Mouse (Mus musculus) kidney, embryonic 16.5 days (tissue): ENCODE measurements around the gene Rbm38. TPM values are rescaled to one million over a fixed set of nuclear protein-coding genes. Genes with fewer than 3 reads are reported as not detected.

ENCODE experiments used
- ATAC-seq: fragments of 200-750 bp; cut with Nextera tagmentation; 2 replicates; pipeline ENCODE4 v1.8.0; 2017; ENCODE audit warnings: moderate TSS enrichment; ENCODE audit not compliant: low FRiP score, low TSS enrichment
- H3K27ac ChIP-seq: fragments of 300-500 bp; sonication (generic); 2 replicates; pipeline ENCODE4 v1.5.1; 2014; ENCODE audit warnings: low read length
- H3K27me3 ChIP-seq: fragments of 300-500 bp; sonication (generic); 2 replicates; pipeline ENCODE4 v1.6.1; 2014; ENCODE audit warnings: low read length, control low read depth, mixed read lengths; ENCODE audit not compliant: insufficient read depth
- H3K36me3 ChIP-seq: fragments of 300-500 bp; sonication (generic); 2 replicates; pipeline ENCODE4 v1.6.1; 2014; ENCODE audit warnings: low read length, control low read depth, mixed read lengths; ENCODE audit not compliant: insufficient read depth
- H3K4me1 ChIP-seq: fragments of 300-500 bp; sonication (generic); 2 replicates; pipeline ENCODE4 v1.6.1; 2014; ENCODE audit warnings: low read length, control low read depth, mixed read lengths; ENCODE audit not compliant: insufficient read depth
- H3K4me2 ChIP-seq: fragments of 300-500 bp; sonication (generic); replicated peaks from 2 replicates; pipeline ENCODE4 v1.6.1; 2014; ENCODE audit warnings: low read depth, low read length
- H3K4me3 ChIP-seq: fragments of 300-500 bp; sonication (generic); 2 replicates; pipeline ENCODE4 v1.5.1; 2014; ENCODE audit warnings: mild to moderate bottlenecking, low read length
- H3K9ac ChIP-seq: fragments of 300-500 bp; sonication (generic); replicated peaks from 2 replicates; pipeline ENCODE4 v1.6.1; 2014; ENCODE audit warnings: low read length
- H3K9me3 ChIP-seq: fragments of 300-500 bp; sonication (generic); 2 replicates; pipeline ENCODE4 v1.6.1; 2016; ENCODE audit warnings: low read length, control low read depth
- whole genome bisulfite sequencing: fragments of 180-500 bp; shearing (Covaris S2); extraction: QIAGEN DNeasy Blood & Tissue Kit; methylation state at CpG from one replicate; pipeline ENCODE4 v1.1.7; 2014; 5-methylcytosine and 5-hydroxymethylcytosine counted together
- polyA plus RNA-seq: library from polyadenylated mRNA; unstranded; fragments of >200 nt; fragmentation: Nextera tagmentation; extraction: Ambion mirVana; gene quantifications from 2 replicates; pipeline ENCODE4 v1.2.1, GENCODE M21; 2015

The Rbm38 gene
- polyA plus RNA-seq, 1 experiment from 2014 or later: 35.4 TPM

DNA sequence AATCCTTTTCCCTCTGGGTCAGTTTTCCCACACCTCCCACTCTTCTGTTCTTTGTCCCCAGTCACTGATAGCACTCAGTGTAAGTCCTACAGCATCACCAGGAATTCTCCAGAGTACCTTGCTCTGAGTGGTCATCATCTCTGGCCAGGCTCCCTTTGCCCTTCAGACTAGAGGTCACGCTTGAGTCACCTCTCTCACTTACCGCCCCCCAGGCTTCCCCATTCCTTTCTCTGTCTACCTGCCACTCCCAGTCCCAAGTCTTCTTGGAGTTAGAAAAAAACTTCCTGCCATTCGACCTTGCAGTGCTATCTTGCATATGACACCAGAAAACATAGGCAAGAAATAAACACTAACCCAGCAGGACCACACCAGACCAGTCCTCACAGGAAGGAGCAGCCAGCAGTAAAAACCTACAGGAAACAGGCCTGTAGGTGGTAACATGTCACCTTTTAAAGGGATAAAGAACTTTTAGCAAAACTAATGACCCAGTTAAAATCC, 10.0 kb upstream of the Rbm38 start:
- Histone ChIP-seq H3K27ac (no peak overlapping the region), H3K9ac (no peak overlapping the region), H3K4me2 (no peak overlapping the region), H3K9me3 (no peaks in the 10 kb centered on the region), H3K36me3 (peaks cover 95% of the 10 kb centered on the region), H3K4me3 (no peak overlapping the region), H3K4me1 (no peaks in the 10 kb centered on the region), H3K27me3 (no peaks in the 10 kb centered on the region)
- ATAC-seq: 0 out of 2 replicates have a peak, but pooled peaks have one; percentile 39
- WGBS: 74% methylated on average over 3 of the region's 3 CpGs

DNA sequence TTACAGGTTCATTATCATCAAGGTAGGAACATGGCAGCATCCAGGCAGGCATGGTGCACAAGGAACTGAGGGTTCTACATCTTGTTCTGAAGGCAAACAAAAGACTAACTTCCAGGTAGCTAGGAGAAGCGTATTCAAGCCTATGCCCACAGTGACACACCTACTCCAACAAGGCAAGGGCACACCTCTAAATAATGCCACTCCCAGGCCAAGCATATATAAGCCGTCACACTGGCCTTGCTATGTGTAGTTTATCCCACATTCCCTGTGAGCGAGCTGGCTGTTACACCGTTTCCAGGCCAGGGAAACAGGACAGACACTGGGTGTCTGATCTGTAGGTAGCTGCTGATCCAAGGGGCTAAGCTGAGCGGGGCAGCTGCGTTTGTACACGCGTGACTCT, 8.9 kb upstream of the Rbm38 start:
- WGBS: 97% methylated on average over 8 of the region's 8 CpGs
- H3K27ac ChIP-seq: no peak overlapping the region
- no peak overlapping the region for H3K9ac ChIP-seq
- no peaks in the 10 kb centered on the region for H3K9me3 ChIP-seq
- H3K4me3 ChIP-seq: no peak overlapping the region
- peaks cover 95% of the 10 kb centered on the region for H3K36me3 ChIP-seq
- H3K27me3 ChIP-seq: no peaks in the 10 kb centered on the region
- ATAC-seq: no peak
- no peak overlapping the region for H3K4me2 ChIP-seq
- no peaks in the 10 kb centered on the region for H3K4me1 ChIP-seq

DNA sequence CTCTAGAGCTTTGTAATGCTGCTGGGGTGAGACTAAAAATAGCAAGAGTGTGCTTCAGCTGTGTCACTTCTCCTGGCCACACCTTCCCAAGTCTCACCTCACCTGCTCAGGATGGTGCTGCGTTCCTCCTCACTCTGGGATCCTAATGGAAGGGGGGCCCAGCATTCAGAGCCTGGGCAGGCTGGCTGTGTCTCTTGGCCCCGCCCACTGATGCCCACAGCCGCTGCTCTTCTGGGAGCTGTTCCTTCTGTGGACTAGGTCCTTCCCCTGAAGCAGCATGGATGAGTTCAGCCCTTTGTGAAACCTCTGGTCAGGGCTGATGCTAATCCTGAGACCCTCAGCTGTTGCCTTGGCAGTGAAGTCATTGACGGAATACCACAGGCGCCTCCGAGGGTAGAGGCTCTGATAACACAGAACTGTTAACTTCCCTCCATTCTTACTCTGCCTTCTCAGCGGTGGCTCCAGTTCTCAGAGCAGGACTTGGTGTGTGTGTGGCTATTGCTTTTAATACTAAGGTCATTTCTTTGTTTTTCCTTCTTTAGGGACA, 5.5 kb upstream of the Rbm38 start:
- WGBS: 79% methylated on average over 7 of the region's 7 CpGs
- Histone ChIP-seq H3K27me3 (no peaks in the 10 kb centered on the region), H3K36me3 (peaks cover 61% of the 10 kb centered on the region)

DNA sequence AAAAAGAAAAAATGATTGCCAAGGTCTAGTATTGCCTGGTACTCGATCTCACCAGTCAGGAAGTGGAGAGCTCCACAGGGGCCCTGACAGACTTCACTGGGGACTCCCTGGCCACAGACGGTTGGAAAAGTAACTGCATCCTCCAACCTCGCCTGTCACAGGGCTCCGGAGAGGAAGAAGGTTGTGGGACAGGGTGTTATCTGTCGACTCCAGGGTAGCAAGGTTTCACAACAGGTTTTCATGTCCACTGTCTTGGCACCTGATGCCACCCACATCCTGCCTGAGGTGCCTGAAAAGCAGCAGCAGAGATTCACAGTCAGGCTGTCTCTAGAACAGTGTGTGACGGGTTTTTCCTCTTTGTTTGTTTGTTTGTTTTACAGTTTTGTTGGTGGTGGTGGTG, 2.4 kb upstream of the Rbm38 start:
- H3K9ac ChIP-seq: no peak overlapping the region
- peaks cover 26% of the 10 kb centered on the region for H3K4me1 ChIP-seq
- H3K36me3 ChIP-seq: peaks cover 34% of the 10 kb centered on the region
- H3K4me2 ChIP-seq: no peak overlapping the region
- no peaks in the 10 kb centered on the region for H3K9me3 ChIP-seq
- ATAC-seq: no peak
- no peak overlapping the region for H3K4me3 ChIP-seq
- no peak overlapping the region for H3K27ac ChIP-seq
- H3K27me3 ChIP-seq: peaks cover 9% of the 10 kb centered on the region; the same call in 1 of the 2 replicates
- WGBS: 32% methylated on average over 6 of the region's 6 CpGs

More for the DNA sequence above, 5.5 kb upstream of the Rbm38 start:
- H3K4me2 ChIP-seq: no peak overlapping the region
- 0 out of 2 replicates have a peak, but pooled peaks cover 9% of the 10 kb centered on the region for H3K4me1 ChIP-seq
- no peak overlapping the region for H3K27ac ChIP-seq
- H3K9ac ChIP-seq: no peak overlapping the region
- ATAC-seq: no peak
- no peak overlapping the region for H3K4me3 ChIP-seq
- no peaks in the 10 kb centered on the region for H3K9me3 ChIP-seq

DNA sequence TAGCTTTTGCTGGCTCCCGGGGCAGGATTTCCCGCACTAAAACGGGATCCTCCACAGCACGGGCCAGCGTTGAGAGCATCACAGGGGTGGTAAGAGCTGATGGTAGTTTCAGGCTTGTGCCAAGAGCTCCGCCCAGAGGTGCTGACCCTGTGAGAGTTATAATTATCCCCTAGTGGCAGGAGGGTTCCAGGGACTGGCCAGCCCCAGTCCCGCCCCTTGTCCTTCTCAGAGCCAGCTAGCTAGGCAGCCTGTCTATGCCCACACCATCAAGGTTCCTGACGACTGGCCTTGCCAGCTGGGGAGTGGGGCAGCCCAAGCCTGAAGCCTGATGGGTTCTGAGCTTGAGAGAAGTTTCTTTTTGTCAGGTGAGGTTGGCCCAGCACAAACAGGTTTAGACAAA, 1.7 kb upstream of the Rbm38 start:
- H3K36me3 ChIP-seq: peaks cover 27% of the 10 kb centered on the region
- H3K4me3 ChIP-seq: no peak overlapping the region
- peaks cover 9% of the 10 kb centered on the region; the same call in 1 of the 2 replicates for H3K27me3 ChIP-seq
- H3K4me1 ChIP-seq: peaks cover 33% of the 10 kb centered on the region
- H3K4me2 ChIP-seq: no peak overlapping the region
- no peak overlapping the region for H3K27ac ChIP-seq
- H3K9ac ChIP-seq: no peak overlapping the region
- WGBS: 8% methylated on average over 8 of the region's 8 CpGs
- ATAC-seq: peak; percentile 11; the same call in 1 of the 2 replicates
- no peaks in the 10 kb centered on the region for H3K9me3 ChIP-seq

DNA sequence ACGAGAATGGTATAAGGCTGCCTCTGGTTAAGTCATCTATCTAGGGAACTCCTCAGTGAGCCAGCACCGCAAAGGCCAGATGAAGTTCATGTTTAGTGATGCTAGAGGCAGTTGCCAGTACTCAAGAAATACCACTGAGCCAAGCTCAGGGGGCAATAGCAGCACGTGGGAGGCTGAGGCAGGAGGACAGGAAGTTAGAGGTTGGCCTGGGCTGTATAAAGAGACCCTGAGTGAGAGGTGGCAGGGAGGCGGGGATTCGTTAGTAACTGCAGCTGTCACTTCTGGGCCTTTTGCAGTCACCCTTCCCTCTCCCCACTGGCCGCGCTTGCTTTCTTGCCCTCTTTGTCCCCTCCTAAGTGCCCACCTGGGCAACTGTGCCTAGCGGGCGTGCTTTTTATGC, 976 bp upstream of the Rbm38 start:
- no peak overlapping the region for H3K27ac ChIP-seq
- ATAC-seq: peak; percentile 23

DNA sequence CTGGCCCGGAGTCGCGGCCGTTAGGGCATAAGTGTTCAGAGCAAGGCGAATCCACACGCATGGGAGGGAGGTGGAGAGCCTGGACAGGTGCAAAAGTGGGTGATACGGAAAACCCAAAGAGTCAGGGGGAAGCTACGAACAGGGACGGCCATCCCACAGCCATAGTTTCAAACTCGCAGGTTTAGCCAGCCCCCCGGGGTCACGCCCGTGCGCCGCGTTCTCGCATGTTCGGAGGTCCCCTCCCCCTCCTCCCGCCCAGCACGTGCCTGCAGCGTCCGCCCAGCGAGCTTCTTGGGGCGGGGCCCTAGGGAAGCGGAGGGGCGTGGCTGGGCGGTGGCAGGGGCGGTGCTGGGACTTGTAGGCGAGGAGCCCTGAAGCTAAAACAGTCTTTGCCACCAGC, 508 bp upstream of the Rbm38 start:
- peaks cover 41% of the 10 kb centered on the region for H3K4me1 ChIP-seq
- H3K36me3 ChIP-seq: peaks cover 15% of the 10 kb centered on the region
- H3K9ac ChIP-seq: peak overlapping the region; percentile 59
- peaks cover 9% of the 10 kb centered on the region; the same call in 1 of the 2 replicates for H3K27me3 ChIP-seq
- no peaks in the 10 kb centered on the region for H3K9me3 ChIP-seq
- WGBS: 0% methylated on average over 19 of the region's 29 CpGs
- no peak overlapping the region for H3K27ac ChIP-seq
- H3K4me2 ChIP-seq: peak overlapping the region; percentile 72
- ATAC-seq: peak; percentile 80
- peak overlapping the region; percentile 45 for H3K4me3 ChIP-seq

More for the DNA sequence above, 976 bp upstream of the Rbm38 start:
- Histone ChIP-seq H3K9ac (peak overlapping the region; percentile 59), H3K4me3 (peak overlapping the region; percentile 45), H3K4me2 (peak overlapping the region; percentile 72), H3K4me1 (peaks cover 38% of the 10 kb centered on the region), H3K27me3 (peaks cover 9% of the 10 kb centered on the region; the same call in 1 of the 2 replicates), H3K9me3 (no peaks in the 10 kb centered on the region), H3K36me3 (peaks cover 20% of the 10 kb centered on the region)
- 8% methylated on average over 9 of the region's 9 CpGs for WGBS

DNA sequence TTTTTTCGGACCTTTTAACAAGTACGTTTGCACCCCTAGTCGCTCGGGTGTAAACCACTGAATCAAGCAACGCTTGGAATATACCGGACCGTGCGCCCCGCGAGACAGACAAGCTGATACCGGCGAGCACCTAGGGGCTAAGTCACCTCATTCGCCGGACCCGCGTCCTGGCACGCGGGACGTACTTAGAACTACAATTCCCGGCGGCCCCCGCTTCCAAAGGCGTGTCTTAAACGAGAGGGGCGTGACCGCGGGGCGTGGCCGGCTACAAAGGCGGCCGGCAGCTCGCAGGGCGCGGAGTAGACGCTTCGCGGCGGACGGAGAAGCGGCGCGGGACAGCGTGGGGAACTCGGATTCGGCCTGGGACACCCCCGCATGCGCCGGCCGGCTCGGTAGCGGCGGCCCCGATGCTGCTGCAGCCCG, 1.3 kb downstream of the Rbm38 start:
- Histone ChIP-seq H3K4me3 (peak overlapping the region; percentile 78), H3K4me2 (peak overlapping the region; percentile 89), H3K27ac (no peak overlapping the region), H3K9ac (peak overlapping the region; percentile 73), H3K9me3 (no peaks in the 10 kb centered on the region), H3K36me3 (no peaks in the 10 kb centered on the region), H3K4me1 (peaks cover 54% of the 10 kb centered on the region), H3K27me3 (peaks cover 9% of the 10 kb centered on the region; the same call in 1 of the 2 replicates)
- ATAC-seq: peak; percentile 60
- WGBS: under 1% methylated on average over 54 of the region's 54 CpGs

DNA sequence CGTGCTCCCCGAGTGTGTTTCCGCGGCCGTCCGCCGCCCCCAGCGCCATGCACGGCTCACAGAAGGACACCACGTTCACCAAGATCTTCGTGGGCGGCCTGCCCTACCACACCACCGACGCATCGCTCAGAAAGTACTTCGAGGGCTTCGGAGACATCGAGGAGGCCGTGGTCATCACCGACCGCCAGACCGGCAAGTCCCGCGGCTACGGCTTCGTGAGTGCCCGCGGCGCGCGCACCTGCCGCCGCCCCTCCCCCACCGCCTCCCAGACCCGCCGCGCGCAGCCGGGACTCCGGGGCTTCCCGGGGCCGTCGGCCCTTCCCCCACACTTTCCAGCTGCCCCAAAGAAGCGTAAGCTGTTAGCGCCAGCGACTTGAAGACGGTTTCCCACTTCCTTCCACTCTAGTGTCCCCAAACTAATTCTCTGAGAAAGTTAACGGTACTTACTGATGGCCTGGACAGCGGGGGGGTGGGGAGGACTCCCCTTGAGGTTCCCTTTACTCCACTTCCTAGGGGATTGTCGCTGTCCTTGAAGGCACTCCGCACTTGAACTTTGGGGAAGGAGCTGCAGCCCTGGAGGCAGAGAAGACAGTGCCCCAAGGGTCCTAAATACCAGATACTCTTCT, 1.9 kb downstream of the Rbm38 start:
- no peaks in the 10 kb centered on the region for H3K36me3 ChIP-seq
- WGBS: under 1% methylated on average over 50 of the region's 51 CpGs
- peaks cover 57% of the 10 kb centered on the region for H3K4me1 ChIP-seq
- H3K4me3 ChIP-seq: peak overlapping the region; percentile 78
- H3K9me3 ChIP-seq: no peaks in the 10 kb centered on the region
- peak overlapping the region; percentile 73 for H3K9ac ChIP-seq
- peaks cover 9% of the 10 kb centered on the region; the same call in 1 of the 2 replicates for H3K27me3 ChIP-seq
- ATAC-seq: peak; percentile 0; the same call in 1 of the 2 replicates
- H3K27ac ChIP-seq: no peak overlapping the region
- H3K4me2 ChIP-seq: peak overlapping the region; percentile 89

DNA sequence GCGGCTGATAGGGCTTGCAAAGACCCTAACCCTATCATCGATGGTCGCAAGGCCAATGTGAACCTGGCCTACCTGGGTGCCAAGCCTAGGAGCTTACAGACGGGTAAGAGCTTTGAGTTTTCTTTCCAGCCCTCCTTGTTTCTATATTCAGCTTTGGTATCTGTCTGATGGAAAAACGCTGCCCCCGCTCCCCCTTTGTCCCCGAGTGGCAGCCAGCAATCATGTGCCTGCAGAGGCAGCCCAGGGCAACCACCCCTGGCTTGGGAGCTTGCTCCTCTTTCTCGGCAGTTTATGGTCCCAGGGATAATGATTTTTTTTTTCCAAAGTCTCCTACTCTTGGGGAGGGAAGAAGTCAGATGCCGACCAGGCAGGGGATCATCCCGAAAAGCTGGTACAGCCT, 2.5 kb downstream of the Rbm38 start:
- peaks cover 57% of the 10 kb centered on the region for H3K4me1 ChIP-seq
- no peaks in the 10 kb centered on the region for H3K9me3 ChIP-seq
- WGBS: 28% methylated on average over 10 of the region's 10 CpGs
- H3K36me3 ChIP-seq: no peaks in the 10 kb centered on the region
- no peak for ATAC-seq
- peak overlapping the region; percentile 89 for H3K4me2 ChIP-seq
- H3K9ac ChIP-seq: peak overlapping the region; percentile 73
- no peak overlapping the region for H3K27ac ChIP-seq
- H3K27me3 ChIP-seq: peaks cover 9% of the 10 kb centered on the region; the same call in 1 of the 2 replicates
- peak overlapping the region; percentile 78 for H3K4me3 ChIP-seq
